Mouse (Mus musculus) heart, embryonic 12.5 days (tissue): ENCODE results near the gene Vmn2r20. TPM values are rescaled to one million over a fixed set of nuclear protein-coding genes. Genes with fewer than 3 reads are reported as not detected.
"Not testable (repeated sequence)": the region's sequence is repeated elsewhere in the genome, so short reads cannot be mapped to it uniquely, and the experiment has no call there.

Source experiments
- ATAC-seq: fragments of 200-750 bp; cut with Nextera tagmentation; 2 replicates; pipeline ENCODE4 v1.8.0; 2017; ENCODE audit warnings: moderate TSS enrichment, moderate library complexity; ENCODE audit not compliant: insufficient number of reproducible peaks, low FRiP score
- H3K27ac ChIP-seq: fragments of 300-500 bp; sonication (generic); 2 replicates; pipeline ENCODE4 v1.5.1; 2016; ENCODE audit warnings: mild to moderate bottlenecking, moderate library complexity; ENCODE audit not compliant: poor library complexity, severe bottlenecking
- H3K27me3 ChIP-seq: fragments of 300-500 bp; sonication (generic); replicated peaks from 2 replicates; pipeline ENCODE4 v1.6.1; 2016; ENCODE audit warnings: mild to moderate bottlenecking, moderate library complexity
- H3K36me3 ChIP-seq: fragments of 300-500 bp; sonication (generic); 2 replicates; pipeline ENCODE4 v1.6.1; 2016; ENCODE audit warnings: mild to moderate bottlenecking, moderate library complexity
- H3K4me1 ChIP-seq: fragments of 300-500 bp; sonication (generic); replicated peaks from 2 replicates; pipeline ENCODE4 v1.6.1; 2016; ENCODE audit warnings: mild to moderate bottlenecking
- H3K4me2 ChIP-seq: fragments of 300-500 bp; sonication (generic); 2 replicates; pipeline ENCODE4 v1.6.1; 2016; ENCODE audit warnings: mild to moderate bottlenecking, moderate library complexity
- H3K4me3 ChIP-seq: fragments of 300-500 bp; sonication (generic); 2 replicates; pipeline ENCODE4 v1.5.1; 2016; ENCODE audit warnings: mild to moderate bottlenecking
- H3K9ac ChIP-seq: fragments of 300-500 bp; sonication (generic); 2 replicates; pipeline ENCODE4 v1.6.1; 2016; ENCODE audit warnings: mild to moderate bottlenecking, moderate library complexity
- H3K9me3 ChIP-seq: fragments of 300-500 bp; sonication (generic); replicated peaks from 2 replicates; pipeline ENCODE4 v1.6.1; 2016; ENCODE audit warnings: mild to moderate bottlenecking, moderate library complexity
- WGBS: fragments of 180-500 bp; shearing (Covaris S2); methylation state at CpG from one replicate; pipeline ENCODE4 v1.1.7; 2016; 5-methylcytosine and 5-hydroxymethylcytosine counted together
- polyA plus RNA-seq: library from polyadenylated mRNA; unstranded; fragments of >200 nt; fragmentation: Nextera tagmentation; extraction: Ambion mirVana; gene quantifications from 2 replicates; pipeline ENCODE4 v1.2.1, GENCODE M21; 2016

Vmn2r20 gene
- polyA plus RNA-seq: not detected in 2 replicates

DNA sequence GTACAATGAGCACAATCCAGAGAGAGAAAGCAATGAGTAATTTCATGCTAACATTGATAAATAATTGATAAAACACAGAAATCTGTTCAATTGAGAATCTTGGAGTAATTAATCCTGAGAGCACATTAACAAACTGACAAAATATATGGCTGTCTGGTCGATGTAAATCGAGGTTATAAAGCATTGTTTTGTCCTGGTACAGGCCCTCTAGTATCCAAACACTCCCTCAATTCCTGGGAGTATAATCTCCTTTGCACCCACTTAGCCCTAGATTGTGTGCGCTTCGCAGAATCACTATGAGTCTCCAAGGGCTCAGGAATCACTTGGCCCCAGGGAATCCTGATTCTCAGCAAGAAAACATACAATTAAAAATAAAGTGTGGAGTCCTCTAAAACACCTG is at the start of gene Vmn2r20:
Gene Vmn2r20, minus strand, starts transcription at position 101 of the 400 bp plus-strand sequence.
- WGBS: no CpG with 5 or more reads among the region's 4 CpGs
- H3K9me3 ChIP-seq, H3K4me3 ChIP-seq, ATAC-seq, H3K36me3 ChIP-seq, H3K27me3 ChIP-seq, H3K27ac ChIP-seq, H3K9ac ChIP-seq, H3K4me1 ChIP-seq, H3K4me2 ChIP-seq: not testable (repeated sequence)

DNA sequence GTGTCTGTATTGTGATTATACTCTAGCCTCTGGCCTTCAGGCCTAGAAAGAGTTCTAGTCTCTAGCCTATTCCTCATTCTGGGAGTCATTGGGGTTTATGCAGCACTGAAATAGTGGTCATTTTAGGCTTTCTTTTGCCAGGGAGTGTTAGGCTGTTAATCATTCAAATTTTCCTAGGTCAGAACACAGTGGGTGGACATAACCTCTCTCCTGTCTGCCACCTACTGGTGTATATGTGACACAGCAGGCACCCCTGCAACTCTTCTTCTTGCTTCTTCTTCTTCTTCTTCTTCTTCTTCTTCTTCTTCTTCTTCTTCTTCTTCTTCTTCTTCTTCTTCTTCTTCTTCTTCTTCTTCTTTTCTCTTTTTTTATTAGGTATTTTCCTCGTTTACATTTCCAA is 6.5 kb upstream of the Vmn2r20 start:
- H3K27me3 ChIP-seq, ATAC-seq, H3K27ac ChIP-seq, H3K36me3 ChIP-seq, H3K9me3 ChIP-seq, H3K9ac ChIP-seq, H3K4me1 ChIP-seq, H3K4me2 ChIP-seq, H3K4me3 ChIP-seq: not testable (repeated sequence)
- WGBS: no CpG with 5 or more reads among the region's 1 CpGs

DNA sequence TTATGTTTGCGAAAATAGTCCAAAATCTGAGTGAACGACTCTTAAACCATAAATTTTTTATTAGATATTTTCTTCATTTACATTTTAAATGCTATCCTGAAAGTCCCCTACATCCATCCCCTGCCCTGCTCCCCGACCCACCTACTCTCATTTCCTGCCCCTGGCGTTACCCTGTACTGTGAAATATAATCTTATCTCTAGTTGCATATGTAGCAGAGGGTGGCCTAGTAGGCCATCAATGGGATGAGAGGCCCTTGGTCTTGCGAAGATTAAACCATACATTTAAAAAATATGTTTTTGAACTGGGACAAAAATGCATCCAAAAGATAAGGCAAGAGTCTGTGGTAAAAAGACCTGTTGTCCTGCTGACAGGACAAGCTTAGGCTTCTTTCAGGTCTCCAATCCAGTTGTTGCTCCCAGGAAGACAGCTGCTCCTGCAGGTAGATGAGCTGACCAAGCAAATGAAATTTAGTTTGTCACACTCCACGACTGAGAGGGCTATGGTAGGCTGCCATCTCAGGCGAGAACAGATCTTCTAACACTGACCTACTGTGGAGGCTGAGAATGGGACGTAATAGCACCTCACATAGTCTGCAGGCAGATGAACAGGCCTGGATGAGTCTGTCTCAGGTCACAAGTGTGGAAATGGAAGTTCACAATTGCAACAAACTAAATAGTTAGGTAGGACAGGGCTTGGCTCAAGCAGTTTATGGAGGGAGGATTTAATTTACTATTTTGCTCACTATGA is 10.8 kb downstream of the Vmn2r20 start:
- ATAC-seq, H3K4me2 ChIP-seq, H3K36me3 ChIP-seq, H3K4me1 ChIP-seq, H3K9me3 ChIP-seq, H3K9ac ChIP-seq, H3K4me3 ChIP-seq, H3K27me3 ChIP-seq, H3K27ac ChIP-seq: not testable (repeated sequence)
- WGBS: no CpG with 5 or more reads among the region's 8 CpGs

DNA sequence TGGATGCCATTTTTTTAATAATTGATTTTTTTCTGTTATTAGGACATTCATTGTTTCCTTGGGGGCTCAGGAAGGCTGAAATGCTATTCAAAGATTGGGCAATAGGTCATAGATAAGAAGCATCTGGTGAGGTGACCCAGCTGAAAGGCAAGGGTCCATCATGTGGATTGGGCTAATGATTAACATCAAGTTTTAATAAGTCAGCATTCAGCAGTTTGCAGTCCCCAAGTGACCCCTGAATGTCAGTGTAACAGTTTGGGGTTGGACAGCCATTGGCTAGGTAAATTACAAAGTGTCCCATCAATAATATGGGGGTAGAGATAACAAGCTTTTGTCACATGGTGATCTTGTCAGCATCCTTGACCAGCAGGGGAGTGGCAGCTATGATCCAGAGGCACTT is 29.1 kb downstream of the Vmn2r20 start:
- H3K36me3 ChIP-seq, H3K27ac ChIP-seq, H3K4me3 ChIP-seq, ATAC-seq, H3K27me3 ChIP-seq, H3K9me3 ChIP-seq, H3K4me1 ChIP-seq, H3K4me2 ChIP-seq, H3K9ac ChIP-seq: not testable (repeated sequence)

DNA sequence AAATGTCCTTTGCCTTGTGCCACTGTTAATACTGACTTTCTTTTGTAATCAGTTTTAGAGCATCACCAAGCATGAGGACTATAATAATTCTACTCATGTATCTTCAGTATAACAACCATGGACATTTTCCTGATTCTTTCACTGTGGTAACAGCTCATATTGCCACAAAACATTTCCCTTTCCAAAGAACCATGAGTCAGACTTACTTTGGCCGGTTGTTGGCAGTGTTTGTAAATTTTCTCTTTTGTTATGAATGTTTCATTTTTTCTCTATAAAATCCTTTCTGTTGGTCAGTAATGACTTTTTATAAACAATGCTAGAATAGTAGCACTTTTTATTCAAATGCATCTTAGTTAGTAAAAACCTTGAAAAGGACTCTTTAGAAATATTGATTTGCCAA is 71.8 kb downstream of the Vmn2r20 start:
- Histone ChIP-seq H3K9ac (no peak overlapping the region), H3K36me3 (no peaks in the 10 kb centered on the region), H3K27me3 (no peaks in the 10 kb centered on the region), H3K4me2 (no peak overlapping the region), H3K4me1 (no peaks in the 10 kb centered on the region), H3K4me3 (no peak overlapping the region), H3K9me3 (no peaks in the 10 kb centered on the region), H3K27ac (no peak overlapping the region)
- ATAC-seq: no peak
- WGBS: 81% methylated on average over 1 of the region's 1 CpGs

DNA sequence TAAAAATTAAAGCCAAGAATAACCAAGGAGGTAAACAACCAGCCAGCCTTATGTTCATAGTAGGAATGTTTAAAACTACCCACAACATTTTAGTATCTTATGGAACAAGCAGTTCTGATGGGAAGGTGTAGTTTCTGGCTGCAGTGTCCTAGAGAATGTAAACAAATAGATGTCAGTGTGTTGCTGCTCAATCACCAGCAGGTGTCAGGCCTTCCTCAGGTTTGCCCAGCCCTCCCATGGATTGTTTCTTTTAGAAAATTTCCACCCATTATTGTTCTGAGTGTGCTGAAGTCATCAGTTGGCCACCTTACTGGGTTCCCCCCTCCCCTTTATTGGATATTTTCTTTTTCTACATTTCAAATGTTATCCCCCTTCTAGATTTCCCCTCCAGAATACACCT is 77.8 kb downstream of the Vmn2r20 start:
- Histone ChIP-seq H3K4me3 (no peak overlapping the region), H3K9me3 (no peaks in the 10 kb centered on the region), H3K4me2 (no peak overlapping the region), H3K4me1 (no peaks in the 10 kb centered on the region), H3K27ac (no peak overlapping the region), H3K27me3 (no peaks in the 10 kb centered on the region), H3K9ac (no peak overlapping the region), H3K36me3 (no peaks in the 10 kb centered on the region)
- ATAC-seq: no peak

DNA sequence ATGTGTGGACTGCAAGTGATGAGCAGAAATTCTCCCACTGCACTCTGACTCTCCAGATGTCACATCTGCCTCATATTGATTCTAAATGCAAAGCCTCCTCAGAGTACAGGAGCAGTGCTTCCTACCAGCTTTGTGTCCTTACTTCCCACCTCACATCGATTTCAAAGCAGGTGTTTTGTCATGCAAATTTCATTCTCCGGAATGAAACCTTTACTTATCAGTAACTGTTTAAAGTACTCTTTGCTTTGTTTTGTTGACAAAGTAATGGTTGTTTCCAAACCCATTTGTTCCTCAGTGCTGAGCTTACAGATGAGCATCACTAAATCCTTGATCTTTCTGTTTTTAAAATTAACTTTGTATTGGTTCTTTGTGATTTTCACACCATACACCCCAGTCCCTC is 85.4 kb downstream of the Vmn2r20 start:
- no peaks in the 10 kb centered on the region for H3K36me3 ChIP-seq
- H3K4me3 ChIP-seq: no peak overlapping the region
- H3K4me2 ChIP-seq: no peak overlapping the region
- no peaks in the 10 kb centered on the region for H3K9me3 ChIP-seq
- WGBS: 44% methylated on average over 2 of the region's 2 CpGs
- ATAC-seq: no peak
- no peaks in the 10 kb centered on the region for H3K27me3 ChIP-seq
- H3K4me1 ChIP-seq: no peaks in the 10 kb centered on the region
- no peak overlapping the region for H3K27ac ChIP-seq
- no peak overlapping the region for H3K9ac ChIP-seq

Other genes starting within 250 kb of the Vmn2r20 start
- not detected in 2 replicates for gene Clec4b2, start 245.2 kb downstream of the Vmn2r20 start, polyA plus RNA-seq
- gene Clec4n, start 188.3 kb downstream of the Vmn2r20 start, polyA plus RNA-seq: 0.20 and 0.22 TPM in 2 replicates
- gene Clec4d, start 156.0 kb downstream of the Vmn2r20 start, polyA plus RNA-seq: not detected in 2 replicates
- 0.08 TPM in 2 replicates for gene Clec4e, start 128.2 kb downstream of the Vmn2r20 start, polyA plus RNA-seq
- gene Vmn2r19, start 109.8 kb downstream of the Vmn2r20 start, polyA plus RNA-seq: not detected in 2 replicates
- gene Vmn2r21, start 115.3 kb upstream of the Vmn2r20 start, polyA plus RNA-seq: not detected in 2 replicates
- not detected in 2 replicates for gene Vmn2r22, start 232.6 kb upstream of the Vmn2r20 start, polyA plus RNA-seq